Mouse (Mus musculus) heart, adult 11 months (tissue): Measurements from ENCODE around the gene Btbd6.

ENCODE experiments used
- DNase-seq: peaks from one replicate; pipeline ENCODE4 v3.0.0; 2022

The Btbd6 gene

GRCm38 (mm10) chr12:112955800-112956199, 20.5 kb upstream of the Btbd6 start:
- DNase-seq, result peak; percentile 97

GRCm38 (mm10) chr12:112958303-112958702, 18.0 kb upstream of the Btbd6 start:
- DNase-seq, result no peak

- no peak for DNase-seq
These were observed 16.9 kb upstream of the Btbd6 start for GRCm38 (mm10) chr12:112959421-112959820.

GRCm38 (mm10) chr12:112961428-112961827, 14.9 kb upstream of the Btbd6 start:
- peak; percentile 95 for DNase-seq

- DNase-seq, result no peak
These were observed 14.4 kb upstream of the Btbd6 start for GRCm38 (mm10) chr12:112961872-112962271.

- no peak for DNase-seq
These were observed 10.5 kb upstream of the Btbd6 start for GRCm38 (mm10) chr12:112965783-112966182.

- DNase-seq, result no peak
These were observed 7.3 kb upstream of the Btbd6 start for GRCm38 (mm10) chr12:112968943-112969342.

- DNase-seq, result peak; percentile 95
These were observed 6.7 kb upstream of the Btbd6 start for GRCm38 (mm10) chr12:112969616-112970015.

- no peak for DNase-seq
These were observed 1.5 kb upstream of the Btbd6 start for GRCm38 (mm10) chr12:112974736-112975135.

GRCm38 (mm10) chr12:112977156-112977555, 874 bp downstream of the Btbd6 start:
- peak; percentile 91 for DNase-seq

GRCm38 (mm10) chr12:112982031-112982430, 5.7 kb downstream of the Btbd6 start:
- no peak for DNase-seq

GRCm38 (mm10) chr12:112985346-112985745, 9.1 kb downstream of the Btbd6 start:
- DNase-seq, result no peak

- DNase-seq, result no peak
These were observed 11.6 kb downstream of the Btbd6 start for GRCm38 (mm10) chr12:112987877-112988276.

- DNase-seq, result no peak
These were observed 14.6 kb downstream of the Btbd6 start for GRCm38 (mm10) chr12:112990706-112991405.

- no peak for DNase-seq
These were observed 15.2 kb downstream of the Btbd6 start for GRCm38 (mm10) chr12:112991444-112991843.

GRCm38 (mm10) chr12:112994153-112994552, 17.9 kb downstream of the Btbd6 start:
- DNase-seq, result no peak

- no peak for DNase-seq
These were observed 23.4 kb downstream of the Btbd6 start for GRCm38 (mm10) chr12:112999569-113000293.

GRCm38 (mm10) chr12:113000294-113001132, 24.2 kb downstream of the Btbd6 start, which contains the start of gene Brf1:
Brf1 (minus strand) TSS chr12:113000704.
- DNase-seq, result peak; percentile 100

- no peak for DNase-seq
These were observed 24.8 kb downstream of the Btbd6 start for GRCm38 (mm10) chr12:113001133-113001474.

GRCm38 (mm10) chr12:113002667-113003066, 26.4 kb downstream of the Btbd6 start:
- DNase-seq, result no peak

GRCm38 (mm10) chr12:113004011-113004410, 27.7 kb downstream of the Btbd6 start:
- DNase-seq, result no peak

- peak; percentile 95 for DNase-seq
These were observed 28.7 kb downstream of the Btbd6 start for GRCm38 (mm10) chr12:113004993-113005392.

GRCm38 (mm10) chr12:113011702-113012360, 35.5 kb downstream of the Btbd6 start:
- DNase-seq, result peak; percentile 94
